Mouse (Mus musculus) embryonic facial prominence, embryonic 12.5 days (tissue): Measurements from ENCODE around the gene Reln. TPM values are rescaled to one million over a fixed set of nuclear protein-coding genes. Genes with fewer than 3 reads are reported as not detected.

Experiments
- ATAC-seq: fragments of 200-750 bp; cut with Nextera tagmentation; 2 replicates; pipeline ENCODE4 v1.8.0; 2017; ENCODE audit not compliant: insufficient number of reproducible peaks, insufficient read depth, low FRiP score, low TSS enrichment
- H3K27ac ChIP-seq: fragments of 300-500 bp; sonication (generic); 2 replicates; pipeline ENCODE4 v1.5.1; 2016; ENCODE audit warnings: mild to moderate bottlenecking
- H3K27me3 ChIP-seq: fragments of 300-500 bp; sonication (generic); 2 replicates; pipeline ENCODE4 v1.6.1; 2016; ENCODE audit warnings: mild to moderate bottlenecking, moderate library complexity
- H3K36me3 ChIP-seq: fragments of 300-500 bp; sonication (generic); 2 replicates; pipeline ENCODE4 v1.6.1; 2016; ENCODE audit warnings: mild to moderate bottlenecking
- H3K4me1 ChIP-seq: fragments of 300-500 bp; sonication (generic); 2 replicates; pipeline ENCODE4 v1.6.1; 2016
- H3K4me2 ChIP-seq: fragments of 300-500 bp; sonication (generic); replicated peaks from 2 replicates; pipeline ENCODE4 v1.6.1; 2016; ENCODE audit warnings: mild to moderate bottlenecking, moderate library complexity
- H3K4me3 ChIP-seq: fragments of 300-500 bp; sonication (generic); 2 replicates; pipeline ENCODE4 v1.5.1; 2016; ENCODE audit warnings: mild to moderate bottlenecking
- H3K9ac ChIP-seq: fragments of 300-500 bp; sonication (generic); 2 replicates; pipeline ENCODE4 v1.6.1; 2016; ENCODE audit warnings: mild to moderate bottlenecking, moderate library complexity
- H3K9me3 ChIP-seq: fragments of 300-500 bp; sonication (generic); 2 replicates; pipeline ENCODE4 v1.6.1; 2016; ENCODE audit warnings: mild to moderate bottlenecking, moderate library complexity
- WGBS: fragments of 180-500 bp; shearing (Covaris S2); methylation state at CpG from one replicate; pipeline ENCODE4 v1.1.7; 2016; 5-methylcytosine and 5-hydroxymethylcytosine counted together
- polyA plus RNA-seq: library from polyadenylated mRNA; unstranded; fragments of >200 nt; fragmentation: Nextera tagmentation; extraction: Ambion mirVana; gene quantifications from 2 replicates; pipeline ENCODE4 v1.2.1, GENCODE M21; 2016

Reln gene
- polyA plus RNA-seq: 4.1 and 5.2 TPM in 2 replicates

- H3K4me2 ChIP-seq: peak within 1 kb of the TSS; percentile 87
- no peaks in the 10 kb centered on the region for H3K9me3 ChIP-seq
- H3K27me3 ChIP-seq: peaks cover 84% of the 10 kb centered on the region
- H3K36me3 ChIP-seq: no peaks in the 10 kb centered on the region
- H3K27ac ChIP-seq: no peak within 1 kb of the TSS
- H3K4me3 ChIP-seq: peak within 1 kb of the TSS; percentile 48
- WGBS: under 1% methylated on average over 48 of the region's 68 CpGs
- ATAC-seq: peak; percentile 81
- peak within 1 kb of the TSS; percentile 44 for H3K9ac ChIP-seq
- H3K4me1 ChIP-seq: peaks cover 15% of the 10 kb centered on the region
Observed at GRCm38 (mm10) chr5:22344556-22344975, at the start of gene Reln. Gene Reln (minus strand): TSS chr5:22344702.

GRCm38 (mm10) chr5:22388502-22388901, 44.0 kb upstream of the Reln start:
- Histone ChIP-seq H3K27me3 (no peaks in the 10 kb centered on the region), H3K9ac (no peak overlapping the region), H3K4me2 (no peak overlapping the region), H3K36me3 (no peaks in the 10 kb centered on the region), H3K9me3 (no peaks in the 10 kb centered on the region), H3K4me1 (no peaks in the 10 kb centered on the region), H3K27ac (no peak overlapping the region), H3K4me3 (no peak overlapping the region)
- no peak for ATAC-seq
- 78% methylated on average over 2 of the region's 2 CpGs for WGBS

GRCm38 (mm10) chr5:22360510-22360909, 16.0 kb upstream of the Reln start:
- 73% methylated on average over 9 of the region's 9 CpGs for WGBS
- Histone ChIP-seq H3K27ac (no peak overlapping the region), H3K9ac (no peak overlapping the region), H3K4me2 (no peak overlapping the region), H3K4me3 (no peak overlapping the region), H3K27me3 (no peaks in the 10 kb centered on the region), H3K4me1 (no peaks in the 10 kb centered on the region), H3K36me3 (no peaks in the 10 kb centered on the region), H3K9me3 (no peaks in the 10 kb centered on the region)
- ATAC-seq: no peak

GRCm38 (mm10) chr5:22348412-22348811, 3.9 kb upstream of the Reln start:
- WGBS: 81% methylated on average over 3 of the region's 3 CpGs
- H3K27me3 ChIP-seq: peaks cover 57% of the 10 kb centered on the region
- H3K9ac ChIP-seq: no peak overlapping the region
- H3K4me1 ChIP-seq: peaks cover 15% of the 10 kb centered on the region
- no peak for ATAC-seq
- no peaks in the 10 kb centered on the region for H3K36me3 ChIP-seq
- H3K9me3 ChIP-seq: no peaks in the 10 kb centered on the region
- no peak overlapping the region for H3K27ac ChIP-seq
- H3K4me3 ChIP-seq: no peak overlapping the region
- no peak overlapping the region for H3K4me2 ChIP-seq

GRCm38 (mm10) chr5:22347732-22348131, 3.2 kb upstream of the Reln start:
- Histone ChIP-seq H3K9ac (no peak overlapping the region), H3K9me3 (no peaks in the 10 kb centered on the region), H3K4me3 (no peak overlapping the region), H3K27me3 (peaks cover 62% of the 10 kb centered on the region), H3K36me3 (no peaks in the 10 kb centered on the region), H3K4me1 (peaks cover 15% of the 10 kb centered on the region), H3K27ac (no peak overlapping the region), H3K4me2 (no peak overlapping the region)
- 75% methylated on average over 2 of the region's 2 CpGs for WGBS
- ATAC-seq: no peak

GRCm38 (mm10) chr5:22345894-22346635, 1.6 kb upstream of the Reln start:
- Histone ChIP-seq H3K36me3 (no peaks in the 10 kb centered on the region), H3K9ac (no peak overlapping the region), H3K4me2 (no peak overlapping the region; the same call in 1 of the 2 replicates), H3K27me3 (peaks cover 76% of the 10 kb centered on the region), H3K27ac (no peak overlapping the region), H3K4me3 (no peak overlapping the region), H3K9me3 (no peaks in the 10 kb centered on the region), H3K4me1 (peaks cover 15% of the 10 kb centered on the region)
- ATAC-seq: no peak
- WGBS: 32% methylated on average over 14 of the region's 14 CpGs

- Histone ChIP-seq H3K27me3 (peaks cover 84% of the 10 kb centered on the region), H3K4me2 (peak overlapping the region; percentile 87), H3K9ac (peak overlapping the region; percentile 44), H3K9me3 (no peaks in the 10 kb centered on the region), H3K36me3 (no peaks in the 10 kb centered on the region), H3K27ac (no peak overlapping the region), H3K4me1 (peaks cover 15% of the 10 kb centered on the region), H3K4me3 (peak overlapping the region; percentile 48)
- ATAC-seq: peak; percentile 41; the same call in 1 of the 2 replicates
- 1% methylated on average over 58 of the region's 58 CpGs for WGBS
Observed at GRCm38 (mm10) chr5:22344976-22345651, 612 bp upstream of the Reln start.

GRCm38 (mm10) chr5:22343843-22344555, 503 bp downstream of the Reln start:
- Histone ChIP-seq H3K9me3 (no peaks in the 10 kb centered on the region), H3K4me3 (peak overlapping the region; percentile 48), H3K27me3 (peaks cover 79% of the 10 kb centered on the region), H3K27ac (no peak overlapping the region), H3K4me2 (peak overlapping the region; percentile 87), H3K9ac (peak overlapping the region; percentile 44), H3K4me1 (peaks cover 15% of the 10 kb centered on the region), H3K36me3 (no peaks in the 10 kb centered on the region)
- peak; percentile 45; the same call in 1 of the 2 replicates for ATAC-seq
- under 1% methylated on average over 61 of the region's 65 CpGs for WGBS

GRCm38 (mm10) chr5:22343536-22343842, 1.0 kb downstream of the Reln start:
- Histone ChIP-seq H3K4me1 (peaks cover 15% of the 10 kb centered on the region), H3K9me3 (no peaks in the 10 kb centered on the region), H3K4me3 (peak overlapping the region; percentile 48), H3K9ac (no peak overlapping the region), H3K27ac (no peak overlapping the region), H3K36me3 (no peaks in the 10 kb centered on the region), H3K4me2 (peak overlapping the region; percentile 87), H3K27me3 (peaks cover 75% of the 10 kb centered on the region)
- 2% methylated on average over 10 of the region's 10 CpGs for WGBS
- ATAC-seq: no peak

GRCm38 (mm10) chr5:22342461-22342860, 2.0 kb downstream of the Reln start:
- Histone ChIP-seq H3K4me1 (peaks cover 15% of the 10 kb centered on the region), H3K4me2 (no peak overlapping the region), H3K4me3 (no peak overlapping the region), H3K36me3 (no peaks in the 10 kb centered on the region), H3K27me3 (peaks cover 67% of the 10 kb centered on the region), H3K27ac (no peak overlapping the region), H3K9ac (no peak overlapping the region), H3K9me3 (no peaks in the 10 kb centered on the region)
- WGBS: 62% methylated on average over 7 of the region's 7 CpGs
- no peak for ATAC-seq

GRCm38 (mm10) chr5:22340991-22341390, 3.5 kb downstream of the Reln start:
- Histone ChIP-seq H3K4me1 (peaks cover 15% of the 10 kb centered on the region), H3K27me3 (peaks cover 52% of the 10 kb centered on the region), H3K4me3 (no peak overlapping the region), H3K4me2 (no peak overlapping the region), H3K9ac (no peak overlapping the region), H3K36me3 (no peaks in the 10 kb centered on the region), H3K27ac (no peak overlapping the region), H3K9me3 (no peaks in the 10 kb centered on the region)
- ATAC-seq: no peak
- WGBS: 87% methylated on average over 8 of the region's 8 CpGs
